Mouse (Mus musculus): ENCODE data around the gene Gm20843.
"Not testable (repeated sequence)": the region's sequence is repeated elsewhere in the genome, so short reads cannot be mapped to it uniquely, and the experiment has no call there.

The Gm20843 gene

GRCm38 (mm10) chrY:72247018-72247417 is at the start of gene Gm20843:
Gene Gm20843, minus strand, starts transcription at chrY:72247118.
- not testable (repeated sequence) for DNase-seq (ENCODE audit: low spot score in 2 of 2)
